Mouse (Mus musculus) heart, adult 9 months (tissue): ENCODE measurements at regions not wholly inside any gene's neighbourhood (a gene's known extent, or its start where the extent isn't known, plus 50 kb on each side); places are given as distances from the start of the nearest gene placed in this dataset.
A peak's percentile ranks its signal among the peaks of the same experiment; 100 is the strongest.

Experiments
- DNase-seq, 2 experiments: peaks; one replicate each; pipeline ENCODE4 v3.0.0; 2022; ENCODE audit warnings: low spot score in 2 of 2

GRCm38 (mm10) chr15:10838584-10839288 is 113.4 kb upstream of the C1qtnf3 start:
- no peak for DNase-seq

- DNase-seq, result peak; percentile 26 to 41
Measured at GRCm38 (mm10) chr15:10840621-10841034, 111.5 kb upstream of the C1qtnf3 start.

- DNase-seq, result no peak
Measured at GRCm38 (mm10) chr15:10843060-10843695, 109.0 kb upstream of the C1qtnf3 start.

- no peak for DNase-seq
Measured at GRCm38 (mm10) chr15:10846722-10847121, 105.4 kb upstream of the C1qtnf3 start.

- DNase-seq, result no peak
Measured at GRCm38 (mm10) chr15:10864004-10864775, 87.9 kb upstream of the C1qtnf3 start.

- no peak for DNase-seq
Measured at GRCm38 (mm10) chr15:10865109-10865508, 87.0 kb upstream of the C1qtnf3 start.

GRCm38 (mm10) chr15:10866794-10867193 is 85.3 kb upstream of the C1qtnf3 start:
- peak; percentile 64 to 70 for DNase-seq

GRCm38 (mm10) chr15:10868115-10868514 is 84.0 kb upstream of the C1qtnf3 start:
- no peak for DNase-seq

GRCm38 (mm10) chr15:10868716-10869585 is 83.2 kb upstream of the C1qtnf3 start:
- no peak for DNase-seq

- DNase-seq, result peak in 1 of 2 experiments; percentile 35
Measured at GRCm38 (mm10) chr15:10869879-10870278, 82.3 kb upstream of the C1qtnf3 start.

GRCm38 (mm10) chr15:10872322-10872967 is 79.7 kb upstream of the C1qtnf3 start:
- no peak for DNase-seq

- DNase-seq, result peak in 1 of 2 experiments; percentile 54
Measured at GRCm38 (mm10) chr15:10876328-10876727, 75.8 kb upstream of the C1qtnf3 start.

- DNase-seq, result no peak
Measured at GRCm38 (mm10) chr15:10881726-10882125, 70.4 kb upstream of the C1qtnf3 start.

- no peak for DNase-seq
Measured at GRCm38 (mm10) chr15:10887990-10888389, 64.1 kb upstream of the C1qtnf3 start.

GRCm38 (mm10) chr15:10890220-10890921 is 61.8 kb upstream of the C1qtnf3 start:
- peak; percentile 85 to 87 for DNase-seq

- no peak for DNase-seq
Measured at GRCm38 (mm10) chr15:10898309-10898708, 53.8 kb upstream of the C1qtnf3 start.

- DNase-seq, result no peak
Measured at GRCm38 (mm10) chr15:10898715-10899486, 53.2 kb upstream of the C1qtnf3 start.

GRCm38 (mm10) chr15:10899904-10900303 is 52.2 kb upstream of the C1qtnf3 start:
- no peak for DNase-seq

- DNase-seq, result peak in 1 of 2 experiments; percentile 12
Measured at GRCm38 (mm10) chr15:10901075-10901474, 51.1 kb upstream of the C1qtnf3 start.
